Mouse (Mus musculus): ENCODE data around the gene Rnf216. TPM values are rescaled to one million over a fixed set of nuclear protein-coding genes. Genes with fewer than 3 reads are reported as not detected.

Gene Rnf216
- total and polyA plus RNA-seq, 3 experiments, result 16.4 to 123 (median 30.8) TPM

DNA sequence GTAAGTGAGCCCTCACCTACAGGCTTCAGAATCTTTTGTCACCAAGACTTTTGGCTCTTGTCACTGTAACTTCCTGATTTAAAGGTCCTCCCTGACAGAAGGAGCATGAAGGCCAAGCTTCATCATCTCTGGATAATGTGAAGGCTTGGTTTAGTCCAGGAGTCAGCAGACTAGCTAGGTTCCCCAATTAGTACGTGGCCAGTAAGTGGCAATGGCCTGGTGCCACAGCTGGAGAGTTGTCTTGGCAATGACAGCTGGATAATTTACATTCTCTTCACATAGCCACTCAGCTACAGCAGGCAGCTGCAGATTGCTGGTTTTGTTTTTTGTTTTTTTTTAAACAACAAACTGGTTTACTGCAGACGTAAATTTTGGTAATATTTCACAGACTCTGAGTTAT, 47.6 kb downstream of the Rnf216 start:
- H3K27ac ChIP-seq (ENCODE audit: control insufficient read depth, low read depth, low read length), result no peak overlapping the region
- no peaks in the 10 kb centered on the region for H3K9me3 ChIP-seq (replicated peaks; ENCODE audit: insufficient read depth, low read length)
- DNase-seq (ENCODE audit: low read depth, low spot score), result no peak
- no peaks in the 10 kb centered on the region for H3K27me3 ChIP-seq (ENCODE audit: control insufficient read depth in 1 of 2, insufficient read depth in 2 of 2, low read length in 2 of 2)
- H3K36me3 ChIP-seq (ENCODE audit: control insufficient read depth in 1 of 2, insufficient read depth in 2 of 2, low read length in 2 of 2), result peaks cover 29 to 51% of the 10 kb centered on the region in 2 experiments
- no peak overlapping the region for H3K9ac ChIP-seq (ENCODE audit: control insufficient read depth, low read depth, low read length, poor library complexity, severe bottlenecking)
- no peaks in the 10 kb centered on the region for H3K79me2 ChIP-seq (ENCODE audit: control insufficient read depth, insufficient read depth, low read length, poor library complexity)
- H3K4me1 ChIP-seq (ENCODE audit: control insufficient read depth in 1 of 2, insufficient read depth in 2 of 2, low read length in 2 of 2), result peaks cover 23 to 27% of the 10 kb centered on the region in 2 experiments
- H3K4me3 ChIP-seq (ENCODE audit: control insufficient read depth in 1 of 2, insufficient read depth in 1 of 2, low read depth in 2 of 2, low read length in 2 of 2), result no peak overlapping the region
- TF ChIP-seq MYB (IDR thresholded peaks at IDR 0.05; ENCODE audit: low read depth, low read length), result no peak
- TF ChIP-seq ZC3H11A (IDR thresholded peaks at IDR 0.05; ENCODE audit: low read depth, low read length), result no peak

- Histone ChIP-seq H3K27me3 (ENCODE audit: control insufficient read depth in 1 of 2, insufficient read depth in 2 of 2, low read length in 2 of 2) (no peaks in the 10 kb centered on the region), H3K4me1 (ENCODE audit: control insufficient read depth in 1 of 2, insufficient read depth in 2 of 2, low read length in 2 of 2) (peaks cover 37 to 39% of the 10 kb centered on the region in 2 experiments), H3K9me3 (replicated peaks; ENCODE audit: insufficient read depth, low read length) (no peaks in the 10 kb centered on the region), H3K9ac (ENCODE audit: control insufficient read depth, low read depth, low read length, poor library complexity, severe bottlenecking) (no peak overlapping the region), H3K4me3 (ENCODE audit: control insufficient read depth in 1 of 2, insufficient read depth in 1 of 2, low read depth in 2 of 2, low read length in 2 of 2) (no peak overlapping the region), H3K27ac (ENCODE audit: control insufficient read depth, low read depth, low read length) (no peak overlapping the region), H3K36me3 (ENCODE audit: control insufficient read depth in 1 of 2, insufficient read depth in 2 of 2, low read length in 2 of 2) (peaks cover 19 to 65% of the 10 kb centered on the region in 2 experiments), H3K79me2 (ENCODE audit: control insufficient read depth, insufficient read depth, low read length, poor library complexity) (no peaks in the 10 kb centered on the region)
- no peak for DNase-seq (ENCODE audit: low read depth, low spot score)
- TF ChIP-seq EP300 (IDR thresholded peaks at IDR 0.05; ENCODE audit: low read depth in 1 of 2, low read length in 2 of 2), result no peak
- no peak; the same call in 1 of the 2 replicates for TF ChIP-seq ZNF384 (IDR thresholded peaks at IDR 0.05; ENCODE audit: low read depth, low read length)
Measured at GRCm38 (mm10) chr5:143062251-143062650, 50.5 kb downstream of the Rnf216 start.

- Histone ChIP-seq H3K79me2 (ENCODE audit: control insufficient read depth, insufficient read depth, low read length, poor library complexity) (no peaks in the 10 kb centered on the region), H3K27ac (ENCODE audit: control insufficient read depth, low read depth, low read length) (no peak overlapping the region), H3K9me3 (replicated peaks; ENCODE audit: insufficient read depth, low read length) (no peaks in the 10 kb centered on the region), H3K4me1 (ENCODE audit: control insufficient read depth in 1 of 2, insufficient read depth in 2 of 2, low read length in 2 of 2) (peaks cover 33 to 37% of the 10 kb centered on the region in 2 experiments), H3K4me3 (ENCODE audit: control insufficient read depth in 1 of 2, insufficient read depth in 1 of 2, low read depth in 2 of 2, low read length in 2 of 2) (no peak overlapping the region), H3K9ac (ENCODE audit: control insufficient read depth, low read depth, low read length, poor library complexity, severe bottlenecking) (no peak overlapping the region), H3K36me3 (ENCODE audit: control insufficient read depth in 1 of 2, insufficient read depth in 2 of 2, low read length in 2 of 2) (peaks cover 19 to 65% of the 10 kb centered on the region in 2 experiments), H3K27me3 (ENCODE audit: control insufficient read depth in 1 of 2, insufficient read depth in 2 of 2, low read length in 2 of 2) (no peaks in the 10 kb centered on the region)
- no peak for TF ChIP-seq NRF1 (IDR thresholded peaks at IDR 0.05; ENCODE audit: insufficient read depth, low read depth, low read length, poor library complexity, severe bottlenecking)
- TF ChIP-seq UBTF (IDR thresholded peaks at IDR 0.05; ENCODE audit: borderline replicate concordance, insufficient read depth, low read depth, low read length), result no peak
- no peak for TF ChIP-seq MYC (IDR thresholded peaks at IDR 0.05; ENCODE audit: low read depth, low read length)
- TF ChIP-seq USF1 (IDR thresholded peaks at IDR 0.05; ENCODE audit: low read depth, low read length), result no peak
- no peak for TF ChIP-seq CTCF (IDR thresholded peaks at IDR 0.05 in 2 of 3, conservative IDR thresholded peaks at IDR 0.05 in 1 of 3; ENCODE audit: control insufficient read depth in 1 of 3, insufficient read depth in 1 of 3, low read depth in 2 of 3, low read length in 3 of 3, poor library complexity in 1 of 3, severe bottlenecking in 1 of 3)
- no peak for TF ChIP-seq ZMIZ1 (IDR thresholded peaks at IDR 0.05; ENCODE audit: low read depth, low read length)
- no peak for TF ChIP-seq ZNF384 (IDR thresholded peaks at IDR 0.05; ENCODE audit: low read depth, low read length)
- DNase-seq (ENCODE audit: low read depth, low spot score), result no peak
Measured at GRCm38 (mm10) chr5:143061511-143061910, 51.3 kb downstream of the Rnf216 start.
